Mouse (Mus musculus) hindbrain, embryonic 10.5 days (tissue): ENCODE results near the gene Dhx9. TPM values are rescaled to one million over a fixed set of nuclear protein-coding genes. Genes with fewer than 3 reads are reported as not detected.
"Not testable (repeated sequence)": the region's sequence is repeated elsewhere in the genome, so short reads cannot be mapped to it uniquely, and the experiment has no call there.

Experiments used
- DNase-seq: peaks from one replicate; pipeline ENCODE4 v3.0.0-alpha.2; 2017; ENCODE audit warnings: low spot score
- H3K27ac ChIP-seq: fragments of 300-500 bp; sonication (generic); 2 replicates; pipeline ENCODE4 v1.5.1; 2016; ENCODE audit warnings: mild to moderate bottlenecking, moderate library complexity
- H3K27me3 ChIP-seq: fragments of 300-500 bp; sonication (generic); 2 replicates; pipeline ENCODE4 v1.6.1; 2016; ENCODE audit warnings: mild to moderate bottlenecking; ENCODE audit not compliant: poor library complexity, insufficient read depth, severe bottlenecking
- H3K36me3 ChIP-seq: fragments of 300-500 bp; sonication (generic); 2 replicates; pipeline ENCODE4 v1.6.1; 2016; ENCODE audit warnings: mild to moderate bottlenecking, moderate library complexity
- H3K4me1 ChIP-seq: fragments of 300-500 bp; sonication (generic); replicated peaks from 2 replicates; pipeline ENCODE4 v1.6.1; 2016; ENCODE audit warnings: mild to moderate bottlenecking
- H3K4me3 ChIP-seq: fragments of 300-500 bp; sonication (generic); 2 replicates; pipeline ENCODE4 v1.5.1; 2016; ENCODE audit warnings: mild to moderate bottlenecking, moderate library complexity
- H3K9me3 ChIP-seq: fragments of 300-500 bp; sonication (generic); 2 replicates; pipeline ENCODE4 v1.6.1; 2016; ENCODE audit warnings: mild to moderate bottlenecking, moderate library complexity
- WGBS: fragments of 180-500 bp; shearing (Covaris S2); methylation state at CpG from one replicate; pipeline ENCODE4 v1.1.7; 2016; 5-methylcytosine and 5-hydroxymethylcytosine counted together
- polyA plus RNA-seq: library from polyadenylated mRNA; unstranded; fragments of >200 nt; fragmentation: Nextera tagmentation; extraction: Ambion mirVana; gene quantifications from 2 replicates; pipeline ENCODE4 v1.2.1, GENCODE M21; 2016

Dhx9 gene
- polyA plus RNA-seq, 1 experiment from 2014 or later = 31.1 TPM

- WGBS = 84% methylated on average over 9 of the region's 9 CpGs
These were observed 12.6 kb upstream of the Dhx9 start for GRCm38 (mm10) chr1:153500030-153500429.

GRCm38 (mm10) chr1:153496030-153496429 is 8.6 kb upstream of the Dhx9 start:
- no peaks in the 10 kb centered on the region for H3K36me3 ChIP-seq
- no peaks in the 10 kb centered on the region for H3K9me3 ChIP-seq
- no peak overlapping the region for H3K4me3 ChIP-seq
- no peaks in the 10 kb centered on the region for H3K4me1 ChIP-seq
- DNase-seq = no peak
- no peaks in the 10 kb centered on the region for H3K27me3 ChIP-seq
- no peak overlapping the region for H3K27ac ChIP-seq
- WGBS = 78% methylated on average over 3 of the region's 3 CpGs

More at GRCm38 (mm10) chr1:153500030-153500429, 12.6 kb upstream of the Dhx9 start:
- no peaks in the 10 kb centered on the region for H3K27me3 ChIP-seq
- no peak overlapping the region for H3K27ac ChIP-seq
- DNase-seq = no peak
- H3K36me3 ChIP-seq = no peaks in the 10 kb centered on the region
- no peak overlapping the region for H3K4me3 ChIP-seq
- H3K4me1 ChIP-seq = 0 out of 2 replicates have a peak, but pooled peaks cover 3% of the 10 kb centered on the region
- no peaks in the 10 kb centered on the region for H3K9me3 ChIP-seq

GRCm38 (mm10) chr1:153493931-153494330 is 6.5 kb upstream of the Dhx9 start:
- Histone ChIP-seq H3K4me1 (no peaks in the 10 kb centered on the region), H3K27ac (no peak overlapping the region), H3K9me3 (no peaks in the 10 kb centered on the region), H3K36me3 (no peaks in the 10 kb centered on the region), H3K4me3 (no peak overlapping the region), H3K27me3 (no peaks in the 10 kb centered on the region)
- DNase-seq = no peak
- WGBS = 30% methylated on average over 6 of the region's 6 CpGs

- Histone ChIP-seq H3K27ac (no peak overlapping the region), H3K9me3 (no peaks in the 10 kb centered on the region), H3K27me3 (no peaks in the 10 kb centered on the region), H3K4me3 (no peak overlapping the region), H3K4me1 (no peaks in the 10 kb centered on the region), H3K36me3 (no peaks in the 10 kb centered on the region)
- 23% methylated on average over 4 of the region's 4 CpGs for WGBS
- DNase-seq = no peak
These were observed 5.9 kb upstream of the Dhx9 start for GRCm38 (mm10) chr1:153493338-153493737.

GRCm38 (mm10) chr1:153491822-153492221 is 4.4 kb upstream of the Dhx9 start:
- no peak overlapping the region for H3K27ac ChIP-seq
- H3K36me3 ChIP-seq = no peaks in the 10 kb centered on the region
- no peaks in the 10 kb centered on the region for H3K4me1 ChIP-seq
- no peaks in the 10 kb centered on the region for H3K9me3 ChIP-seq
- H3K27me3 ChIP-seq = no peaks in the 10 kb centered on the region
- no peak overlapping the region for H3K4me3 ChIP-seq
- no peak for DNase-seq
- WGBS = 87% methylated on average over 1 of the region's 1 CpGs

- no peak overlapping the region for H3K27ac ChIP-seq
These were observed 3.9 kb upstream of the Dhx9 start for GRCm38 (mm10) chr1:153491345-153491744.

GRCm38 (mm10) chr1:153489963-153490362 is 2.5 kb upstream of the Dhx9 start:
- no peaks in the 10 kb centered on the region for H3K36me3 ChIP-seq
- WGBS = 89% methylated on average over 4 of the region's 4 CpGs
- H3K27ac ChIP-seq = no peak overlapping the region
- H3K4me3 ChIP-seq = no peak overlapping the region
- no peak for DNase-seq
- no peaks in the 10 kb centered on the region for H3K27me3 ChIP-seq
- H3K9me3 ChIP-seq = no peaks in the 10 kb centered on the region
- H3K4me1 ChIP-seq = peaks cover 13% of the 10 kb centered on the region

More at GRCm38 (mm10) chr1:153491345-153491744, 3.9 kb upstream of the Dhx9 start:
- 86% methylated on average over 2 of the region's 2 CpGs for WGBS
- Histone ChIP-seq H3K36me3 (no peaks in the 10 kb centered on the region), H3K4me3 (no peak overlapping the region), H3K4me1 (no peaks in the 10 kb centered on the region), H3K9me3 (no peaks in the 10 kb centered on the region), H3K27me3 (no peaks in the 10 kb centered on the region)
- DNase-seq = no peak

- H3K36me3 ChIP-seq = no peaks in the 10 kb centered on the region
- H3K4me3 ChIP-seq = no peak overlapping the region
- no peaks in the 10 kb centered on the region for H3K9me3 ChIP-seq
- DNase-seq = no peak
- WGBS = 61% methylated on average over 2 of the region's 2 CpGs
- H3K27ac ChIP-seq = no peak overlapping the region
- H3K27me3 ChIP-seq = no peaks in the 10 kb centered on the region
- H3K4me1 ChIP-seq = peaks cover 16% of the 10 kb centered on the region
These were observed 2.1 kb upstream of the Dhx9 start for GRCm38 (mm10) chr1:153489540-153489939.

- 51% methylated on average over 7 of the region's 7 CpGs for WGBS
- Histone ChIP-seq H3K4me1 (peaks cover 19% of the 10 kb centered on the region), H3K27me3 (no peaks in the 10 kb centered on the region), H3K9me3 (no peaks in the 10 kb centered on the region), H3K36me3 (peaks cover 2% of the 10 kb centered on the region; the same call in 1 of the 2 replicates), H3K27ac (no peak overlapping the region), H3K4me3 (no peak overlapping the region)
- no peak for DNase-seq
These were observed 1.7 kb upstream of the Dhx9 start for GRCm38 (mm10) chr1:153489132-153489531.

- WGBS = under 1% methylated on average over 64 of the region's 64 CpGs
- Histone ChIP-seq H3K36me3 (peaks cover 24% of the 10 kb centered on the region), H3K9me3 (no peaks in the 10 kb centered on the region), H3K27ac (peak overlapping the region; percentile 100), H3K4me1 (peaks cover 30% of the 10 kb centered on the region), H3K4me3 (peak overlapping the region; percentile 100), H3K27me3 (no peaks in the 10 kb centered on the region)
- DNase-seq = peak; percentile 67
These were observed 527 bp downstream of the Dhx9 start for GRCm38 (mm10) chr1:153486767-153487499.

GRCm38 (mm10) chr1:153486120-153486519 is 1.3 kb downstream of the Dhx9 start:
- peak overlapping the region; percentile 100 for H3K27ac ChIP-seq
- H3K36me3 ChIP-seq = peaks cover 33% of the 10 kb centered on the region
- not testable (repeated sequence) for DNase-seq, H3K27me3 ChIP-seq, H3K9me3 ChIP-seq
- peak overlapping the region; percentile 100 for H3K4me3 ChIP-seq
- 16% methylated on average over 6 of the region's 6 CpGs for WGBS
- peaks cover 30% of the 10 kb centered on the region for H3K4me1 ChIP-seq

- Histone ChIP-seq H3K36me3 (peaks cover 41% of the 10 kb centered on the region), H3K27me3 (no peaks in the 10 kb centered on the region), H3K4me3 (peak overlapping the region; percentile 100), H3K9me3 (no peaks in the 10 kb centered on the region), H3K27ac (no peak overlapping the region), H3K4me1 (peaks cover 30% of the 10 kb centered on the region)
- WGBS = 55% methylated on average over 2 of the region's 2 CpGs
- no peak for DNase-seq
These were observed 2.2 kb downstream of the Dhx9 start for GRCm38 (mm10) chr1:153485201-153485796.

- Histone ChIP-seq H3K36me3 (peaks cover 84% of the 10 kb centered on the region), H3K27ac (no peak overlapping the region), H3K4me1 (peaks cover 27% of the 10 kb centered on the region), H3K27me3 (no peaks in the 10 kb centered on the region), H3K9me3 (no peaks in the 10 kb centered on the region), H3K4me3 (no peak overlapping the region)
- 88% methylated on average over 1 of the region's 1 CpGs for WGBS
- no peak for DNase-seq
These were observed 6.4 kb downstream of the Dhx9 start for GRCm38 (mm10) chr1:153481025-153481412.
